Mouse (Mus musculus) heart, adult 2 months (tissue): ENCODE measurements at regions not wholly inside any gene's neighbourhood (a gene's known extent, or its start where the extent isn't known, plus 50 kb on each side); places are given as distances from the start of the nearest gene placed in this dataset.

ENCODE experiments used
- DNase-seq, 2 experiments: peaks; one replicate each; pipeline ENCODE4 v3.0.0; 2021
- H3K27ac ChIP-seq: fragments of 200-600 bp; 2 replicates; pipeline ENCODE4 v1.8.1; 2022
- H3K27me3 ChIP-seq: fragments of 200-500 bp; 2 replicates; pipeline ENCODE4 v1.6.1; 2012; ENCODE audit warnings: mild to moderate bottlenecking, low read length, inconsistent platforms, mixed read lengths; ENCODE audit not compliant: control insufficient read depth, insufficient read depth
- H3K36me3 ChIP-seq: fragments of 200-500 bp; 2 replicates; pipeline ENCODE4 v1.6.1; 2012; ENCODE audit warnings: low read length, inconsistent platforms; ENCODE audit not compliant: control insufficient read depth, insufficient read depth
- H3K4me1 ChIP-seq: fragments of 200-500 bp; 2 replicates; pipeline ENCODE4 v1.6.1; 2011; ENCODE audit warnings: low read length; ENCODE audit not compliant: control insufficient read depth, insufficient read depth
- H3K4me3 ChIP-seq: fragments of 200-600 bp; 2 replicates; pipeline ENCODE4 v1.8.1; 2022
- H3K79me2 ChIP-seq: fragments of 200-500 bp; replicated peaks from 2 replicates; pipeline ENCODE4 v1.6.1; 2012; ENCODE audit warnings: mild to moderate bottlenecking, inconsistent platforms, low read length, moderate library complexity, mixed read lengths; ENCODE audit not compliant: control insufficient read depth, insufficient read depth
- H3K9ac ChIP-seq: fragments of 200-500 bp; 2 replicates; pipeline ENCODE4 v1.6.1; 2012; ENCODE audit warnings: low read depth, mild to moderate bottlenecking, control low read depth, inconsistent platforms, low read length, mixed read lengths
- CTCF ChIP-seq: fragments of 200-600 bp; IDR thresholded peaks from 2 replicates; pipeline ENCODE4 v1.8.1; 2022; ENCODE audit warnings: antibody characterized with exemption, mild to moderate bottlenecking, moderate library complexity
- EP300 ChIP-seq: fragments of 200-500 bp; IDR thresholded peaks from 2 replicates; pipeline ENCODE4 v1.6.1; 2011; ENCODE audit warnings: low read depth, low read length, control low read depth; ENCODE audit not compliant: insufficient read depth
- POLR2A ChIP-seq: fragments of 200-500 bp; IDR thresholded peaks from 2 replicates; pipeline ENCODE4 v1.6.1; 2011; ENCODE audit warnings: mild to moderate bottlenecking, low read depth, low read length, control low read depth; ENCODE audit not compliant: insufficient read depth
- WGBS: fragments of 180-500 bp; shearing (Covaris S2); methylation state at CpG from one replicate; pipeline ENCODE4 v1.1.7; 2018; 5-methylcytosine and 5-hydroxymethylcytosine counted together
- intact Hi-C: fragments of 180-260 bp; cut with DNase I; formaldehyde crosslinking; loops from one replicate; pipeline ENCODE4 v1.15.1; 2025

DNA sequence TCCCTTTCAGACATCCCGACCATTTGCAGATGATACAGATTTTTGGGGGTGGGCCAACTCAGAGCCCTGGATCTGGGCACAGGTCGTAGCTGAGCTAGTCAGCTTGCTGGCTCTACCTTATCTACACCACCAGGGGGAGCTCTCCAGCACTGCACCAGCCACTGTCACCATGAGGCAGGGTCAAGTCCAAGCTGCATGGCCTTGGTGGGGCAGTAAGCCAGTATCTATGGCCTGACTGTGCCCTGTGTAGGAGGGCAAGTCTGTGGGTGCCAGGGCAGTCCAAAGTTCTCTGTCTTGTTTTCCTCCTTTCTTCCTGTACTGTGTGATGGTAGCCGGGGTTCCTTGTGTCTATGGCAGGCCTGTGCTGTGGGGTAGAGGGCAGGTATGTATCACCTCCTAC, 102.3 kb upstream of the Chmp2b start:
- DNase-seq = no peak
- no peak overlapping the region for H3K27ac ChIP-seq
- WGBS = 59% methylated on average over 3 of the region's 3 CpGs

GRCm38 (mm10) chr16:65672116-65672515, 109.6 kb upstream of the Chmp2b start:
- Histone ChIP-seq H3K36me3 (no peaks in the 10 kb centered on the region), H3K4me3 (no peak overlapping the region), H3K79me2 (no peaks in the 10 kb centered on the region), H3K9ac (no peak overlapping the region), H3K4me1 (no peaks in the 10 kb centered on the region), H3K27ac (no peak overlapping the region), H3K27me3 (no peaks in the 10 kb centered on the region)
- WGBS = 84% methylated on average over 2 of the region's 2 CpGs
- no peak for DNase-seq
- no peak for TF ChIP-seq POLR2A
- TF ChIP-seq CTCF = no peak
- TF ChIP-seq EP300 = no peak
- intact Hi-C loops = no loop called here

More for the DNA sequence above, 102.3 kb upstream of the Chmp2b start:
- Histone ChIP-seq H3K36me3 (no peaks in the 10 kb centered on the region), H3K27me3 (no peaks in the 10 kb centered on the region), H3K79me2 (no peaks in the 10 kb centered on the region), H3K4me1 (no peaks in the 10 kb centered on the region), H3K4me3 (no peak overlapping the region), H3K9ac (no peak overlapping the region)
- intact Hi-C loops = no loop called here
- no peak for TF ChIP-seq EP300
- TF ChIP-seq POLR2A = no peak
- peak; percentile 54 for TF ChIP-seq CTCF

DNA sequence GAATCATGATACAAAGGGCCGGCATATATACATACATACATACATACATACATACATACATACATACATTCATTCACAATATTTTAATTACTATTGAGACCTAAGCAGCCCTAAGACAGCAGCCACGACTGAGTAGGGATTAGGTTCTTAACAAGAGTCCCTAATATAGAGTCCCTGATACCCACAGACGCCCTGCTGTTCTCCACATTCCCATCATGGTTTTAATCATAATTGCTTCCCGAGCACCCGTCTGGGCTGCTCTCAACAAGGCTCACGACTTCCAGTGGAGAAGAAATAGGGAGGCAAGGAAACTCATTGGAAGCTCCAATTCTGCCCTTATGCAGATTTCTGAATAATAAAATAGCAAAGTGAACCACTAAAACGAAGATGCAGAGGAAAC, 120.6 kb upstream of the Chmp2b start:
- no peak overlapping the region for H3K4me3 ChIP-seq
- TF ChIP-seq EP300 = no peak
- no peak for TF ChIP-seq POLR2A
- TF ChIP-seq CTCF = no peak
- no peak overlapping the region for H3K27ac ChIP-seq
- H3K4me1 ChIP-seq = no peaks in the 10 kb centered on the region
- H3K9ac ChIP-seq = no peak overlapping the region
- DNase-seq = no peak
- no peaks in the 10 kb centered on the region for H3K36me3 ChIP-seq
- H3K79me2 ChIP-seq = no peaks in the 10 kb centered on the region
- WGBS = 59% methylated on average over 7 of the region's 7 CpGs
- intact Hi-C loops = no loop called here
- H3K27me3 ChIP-seq = no peaks in the 10 kb centered on the region

DNA sequence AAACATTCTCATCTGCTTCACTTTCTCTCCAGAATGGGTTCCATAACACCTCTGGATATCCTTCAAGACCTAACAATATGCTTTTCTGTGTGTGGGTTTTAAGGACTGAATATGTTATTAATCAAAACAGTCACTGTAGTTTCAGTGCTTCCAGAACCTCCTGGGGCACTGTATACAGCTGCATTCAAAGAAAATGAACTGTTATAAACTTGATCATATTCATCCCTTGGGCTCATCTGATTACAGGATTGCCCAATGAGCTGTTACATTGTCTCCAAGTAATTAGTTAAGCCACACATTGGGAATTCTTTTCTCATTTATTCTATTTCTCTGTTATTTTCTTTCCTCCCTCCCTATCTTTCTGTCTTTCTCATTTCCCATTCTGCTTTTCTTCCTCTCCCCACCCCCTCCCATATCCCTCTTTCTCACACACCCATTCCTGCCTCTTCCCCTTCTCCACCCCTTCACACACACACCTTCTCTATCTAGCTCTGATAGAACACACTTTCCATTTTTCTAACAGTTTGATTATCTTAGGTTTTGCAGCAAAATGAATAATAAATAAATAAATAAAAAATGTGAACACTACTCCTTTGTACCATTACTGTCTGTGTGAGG, 121.3 kb upstream of the Chmp2b start:
- Histone ChIP-seq H3K27me3 (no peaks in the 10 kb centered on the region), H3K27ac (no peak overlapping the region), H3K9ac (no peak overlapping the region), H3K79me2 (no peaks in the 10 kb centered on the region), H3K4me1 (no peaks in the 10 kb centered on the region), H3K4me3 (no peak overlapping the region), H3K36me3 (no peaks in the 10 kb centered on the region)
- no peak for TF ChIP-seq POLR2A
- no peak for TF ChIP-seq EP300
- no peak for TF ChIP-seq CTCF
- intact Hi-C loops = no loop called here
- no peak for DNase-seq

- Histone ChIP-seq H3K4me3 (no peak overlapping the region), H3K4me1 (no peaks in the 10 kb centered on the region), H3K9ac (no peak overlapping the region), H3K36me3 (no peaks in the 10 kb centered on the region), H3K27me3 (no peaks in the 10 kb centered on the region), H3K27ac (no peak overlapping the region), H3K79me2 (no peaks in the 10 kb centered on the region)
- no peak for DNase-seq
- WGBS = 80% methylated on average over 2 of the region's 2 CpGs
- intact Hi-C loops = no loop called here
- TF ChIP-seq EP300 = no peak
- no peak for TF ChIP-seq CTCF
- no peak for TF ChIP-seq POLR2A
Measured at GRCm38 (mm10) chr16:65693626-65694025, 121.4 kb upstream of the Vgll3 start.

GRCm38 (mm10) chr16:65715631-65716030, 99.4 kb upstream of the Vgll3 start:
- intact Hi-C loops = no loop called here
- Histone ChIP-seq H3K27ac (no peak overlapping the region), H3K4me1 (no peaks in the 10 kb centered on the region), H3K27me3 (no peaks in the 10 kb centered on the region), H3K79me2 (no peaks in the 10 kb centered on the region), H3K36me3 (no peaks in the 10 kb centered on the region), H3K9ac (no peak overlapping the region), H3K4me3 (no peak overlapping the region)
- no peak for DNase-seq
- no peak for TF ChIP-seq EP300
- TF ChIP-seq CTCF = peak; percentile 32; the same call in 1 of the 2 replicates
- no peak for TF ChIP-seq POLR2A
